Comparison of ENCODE assay signal across 31 mouse cellular contexts in genomic region chr3:90607361-90607760, GRCm38 (mm10). TPM values are rescaled to one million over a fixed set of nuclear protein-coding genes. Genes with fewer than 3 reads are reported as not detected.
"Had no signal": no experiment of that assay in that cellular context is flagged by ENCODE, and none has a peak within 500 bp of the region (broad histone marks: within the 10 kb centered on the region; RNA-seq: fewer than 3 reads in every experiment).

No protein-coding gene starts in this region.

- H3K27me3 ChIP-seq: lung, embryonic 15.5 days; midbrain, embryonic 13.5 days had no signal

- H3K9me3 ChIP-seq: lung, embryonic 15.5 days; megakaryocyte, embryonic 14.5 days; midbrain, embryonic 10.5 days; midbrain, embryonic 13.5 days had no signal

- ATAC-seq: midbrain, embryonic 13.5 days; midbrain, embryonic 16.5 days had no signal

- H3K4me2 ChIP-seq: liver, embryonic 11.5 days; lung, embryonic 15.5 days; midbrain, embryonic 13.5 days had no signal

- H3K4me1 ChIP-seq: midbrain, embryonic 10.5 days; midbrain, embryonic 13.5 days had no signal

- H3K36me3 ChIP-seq: lung, embryonic 15.5 days; midbrain, embryonic 10.5 days; midbrain, embryonic 13.5 days had no signal

- H3K27ac ChIP-seq: kidney, postnatal 0 days; layer of hippocampus, adult 2 months; liver, embryonic 14.5 days; lung, embryonic 15.5 days; midbrain, embryonic 10.5 days; midbrain, embryonic 13.5 days had no signal

- DNase-seq: kidney, postnatal 25 days; layer of hippocampus, adult 9-11 months; lung, adult 18-20 months; lung, postnatal 10 days; lung, postnatal 36 days; thymus, adult 18-20 months; thymus, postnatal 14 days; thymus, postnatal 4 days had no signal

- H3K4me3 ChIP-seq: layer of hippocampus, adult 2 months; lung, embryonic 15.5 days; megakaryocyte, embryonic 14.5 days; midbrain, embryonic 10.5 days; midbrain, embryonic 13.5 days had no signal

- H3K9ac ChIP-seq: liver, embryonic 14.5 days; lung, embryonic 15.5 days; midbrain, embryonic 13.5 days had no signal

RNA-seq across cellular contexts. Expression of gene S100a5, which starts 1.0 kb away (rescaled TPM):
- total RNA-seq: layer of hippocampus, adult 2 months; layer of hippocampus, postnatal 25 days; left cerebral cortex, adult 18-20 months; left cerebral cortex, postnatal 25 days; monocyte, adult 5-6 weeks had no signal
- polyA plus RNA-seq: kidney, embryonic 14.5 days; large intestine, adult 2 months; limb, embryonic 11.5 days; limb, embryonic 14.5 days; liver, embryonic 11.5 days; liver, embryonic 14.5 days; lung, embryonic 15.5 days; midbrain, embryonic 10.5 days; midbrain, embryonic 13.5 days; midbrain, embryonic 16.5 days; neural tube, embryonic 11.5 days; neural tube, embryonic 14.5 days; small intestine, adult 2 months; spleen, adult 2 months; testis, adult 2 months had no signal

RNA-seq across cellular contexts. Expression of gene S100a4, which starts 3.8 kb away (rescaled TPM):
- polyA plus RNA-seq: midbrain, embryonic 16.5 days; neural tube, embryonic 11.5 days; neural tube, embryonic 14.5 days had no signal

RNA-seq across cellular contexts. Expression of gene Gm42674, which starts 5.7 kb away (rescaled TPM):
- total RNA-seq: layer of hippocampus, adult 2 months; layer of hippocampus, postnatal 25 days; left cerebral cortex, adult 18-20 months; left cerebral cortex, postnatal 25 days; monocyte, adult 5-6 weeks had no signal
- polyA plus RNA-seq: kidney, embryonic 14.5 days; kidney, postnatal 0 days; large intestine, adult 2 months; limb, embryonic 11.5 days; limb, embryonic 14.5 days; liver, embryonic 11.5 days; liver, embryonic 14.5 days; lung, embryonic 15.5 days; midbrain, embryonic 10.5 days; midbrain, embryonic 13.5 days; midbrain, embryonic 16.5 days; neural tube, embryonic 11.5 days; neural tube, embryonic 14.5 days; small intestine, adult 2 months; spleen, adult 2 months; stomach, embryonic 16.5 days; testis, adult 2 months had no signal

RNA-seq across cellular contexts. Expression of gene S100a2, which starts 17.3 kb away (rescaled TPM):
- total RNA-seq: layer of hippocampus, adult 2 months; layer of hippocampus, postnatal 25 days; left cerebral cortex, adult 18-20 months; left cerebral cortex, postnatal 25 days; monocyte, adult 5-6 weeks had no signal
- polyA plus RNA-seq: kidney, embryonic 14.5 days; kidney, postnatal 0 days; large intestine, adult 2 months; limb, embryonic 11.5 days; limb, embryonic 14.5 days; liver, embryonic 11.5 days; liver, embryonic 14.5 days; lung, embryonic 15.5 days; midbrain, embryonic 10.5 days; midbrain, embryonic 13.5 days; midbrain, embryonic 16.5 days; neural tube, embryonic 11.5 days; neural tube, embryonic 14.5 days; small intestine, adult 2 months; spleen, adult 2 months; testis, adult 2 months had no signal
